Mouse (Mus musculus): ENCODE measurements around the gene Fastkd3. TPM values are rescaled to one million over a fixed set of nuclear protein-coding genes. Genes with fewer than 3 reads are reported as not detected.

The Fastkd3 gene
- total RNA-seq, 2 experiments from 2014 or later = 12.4 to 49.0 TPM

- 0 out of 2 replicates have a peak, but pooled peaks have one; percentile 30 for ATAC-seq (replicated peaks; ENCODE audit: poor library complexity, severe bottlenecking)
Measured at GRCm38 (mm10) chr13:68605689-68606126, 23.7 kb downstream of the Fastkd3 start.

GRCm38 (mm10) chr13:68607652-68608405 is 25.8 kb downstream of the Fastkd3 start:
- no peak; the same call in 1 of the 2 replicates for ATAC-seq (replicated peaks; ENCODE audit: poor library complexity, severe bottlenecking)

GRCm38 (mm10) chr13:68622792-68623191 is 40.8 kb downstream of the Fastkd3 start:
- ATAC-seq (replicated peaks; ENCODE audit: poor library complexity, severe bottlenecking) = no peak

- ATAC-seq (replicated peaks; ENCODE audit: poor library complexity, severe bottlenecking) = no peak
Measured at GRCm38 (mm10) chr13:68627041-68627440, 45.0 kb downstream of the Fastkd3 start.

Other genes starting within 250 kb of the Fastkd3 start
- gene Mtrr, start 85 bp upstream of the Fastkd3 start, total RNA-seq (2014; fragmentation: Nextera tagmentation) = 17.2 and 18.4 TPM in 2 replicates
- gene Mtrr, start 85 bp upstream of the Fastkd3 start, total RNA-seq (2017) = 9.2 and 20.4 TPM in 2 replicates
- gene 1700001L19Rik, start 15.2 kb downstream of the Fastkd3 start, total RNA-seq (2014; fragmentation: Nextera tagmentation) = not detected in 2 replicates
- not detected in 2 replicates for gene 1700001L19Rik, start 15.2 kb downstream of the Fastkd3 start, total RNA-seq (2017)

Measured in granulocyte monocyte progenitor cell, adult 5-6 weeks (primary cell).